Mouse (Mus musculus): ENCODE results near the gene Gm28710. TPM values are rescaled to one million over a fixed set of nuclear protein-coding genes. Genes with fewer than 3 reads are reported as not detected.
A peak's percentile ranks its signal among the peaks of the same experiment; 100 is the strongest.

Gm28710 gene
- total and polyA plus RNA-seq, 2 experiments from 2014 or later = not detected

GRCm38 (mm10) chr5:16869309-16869915, 77.8 kb downstream of the Gm28710 start:
- Histone ChIP-seq H3K4me2 (ENCODE audit: low read depth, low read length) (no peak overlapping the region), H3K27ac (no peak overlapping the region), H3K9me3 (ENCODE audit: low read length) (no peaks in the 10 kb centered on the region), H3K4me3 (ENCODE audit: low read length) (no peak overlapping the region), H3K36me3 (ENCODE audit: insufficient read depth, low read length) (no peaks in the 10 kb centered on the region), H3K9ac (replicated peaks; ENCODE audit: low read length) (no peak overlapping the region), H3K27me3 (ENCODE audit: insufficient read depth, low read length) (no peaks in the 10 kb centered on the region), H3K4me1 (ENCODE audit: insufficient read depth, low read length) (no peaks in the 10 kb centered on the region)
- ATAC-seq (peak; percentile 78), DNase-seq (ENCODE audit: low spot score) (peak; percentile 80)
- TF ChIP-seq CTCF (IDR thresholded peaks at IDR 0.05; ENCODE audit: low read depth) = peak; percentile 81
- WGBS = 65% methylated on average over 2 of the region's 2 CpGs

GRCm38 (mm10) chr5:16894161-16894560, 102.6 kb downstream of the Gm28710 start:
- Histone ChIP-seq H3K9me3 (ENCODE audit: low read length) (no peaks in the 10 kb centered on the region), H3K4me2 (ENCODE audit: low read depth, low read length) (no peak overlapping the region), H3K36me3 (ENCODE audit: insufficient read depth, low read length) (no peaks in the 10 kb centered on the region), H3K27me3 (ENCODE audit: insufficient read depth, low read length) (no peaks in the 10 kb centered on the region), H3K27ac (no peak overlapping the region), H3K4me1 (ENCODE audit: insufficient read depth, low read length) (no peaks in the 10 kb centered on the region), H3K4me3 (ENCODE audit: low read length) (no peak overlapping the region), H3K9ac (replicated peaks; ENCODE audit: low read length) (no peak overlapping the region)
- peak; percentile 19; the same call in 1 of the 2 replicates for TF ChIP-seq CTCF (IDR thresholded peaks at IDR 0.05; ENCODE audit: low read depth)
- DNase-seq (ENCODE audit: low spot score) (peak; percentile 48), ATAC-seq (no peak)
- whole genome bisulfite sequencing = 20% methylated on average over 1 of the region's 1 CpGs

- Histone ChIP-seq H3K4me2 (ENCODE audit: low read depth, low read length) (no peak overlapping the region), H3K27ac (no peak overlapping the region), H3K4me3 (ENCODE audit: low read length) (no peak overlapping the region), H3K9ac (replicated peaks; ENCODE audit: low read length) (no peak overlapping the region), H3K4me1 (ENCODE audit: insufficient read depth, low read length) (no peaks in the 10 kb centered on the region), H3K27me3 (ENCODE audit: insufficient read depth, low read length) (no peaks in the 10 kb centered on the region), H3K9me3 (ENCODE audit: low read length) (no peaks in the 10 kb centered on the region), H3K36me3 (ENCODE audit: insufficient read depth, low read length) (no peaks in the 10 kb centered on the region)
- WGBS = 96% methylated on average over 8 of the region's 8 CpGs
- ATAC-seq = no peak
- DNase-seq (ENCODE audit: low spot score) = no peak
- no peak for TF ChIP-seq CTCF (IDR thresholded peaks at IDR 0.05; ENCODE audit: low read depth)
Measured at GRCm38 (mm10) chr5:16919791-16920190, 128.2 kb downstream of the Gm28710 start.

GRCm38 (mm10) chr5:16922473-16922872, 130.9 kb downstream of the Gm28710 start:
- H3K4me2 ChIP-seq (ENCODE audit: low read depth, low read length) = no peak overlapping the region
- no peak overlapping the region for H3K27ac ChIP-seq
- TF ChIP-seq CTCF (IDR thresholded peaks at IDR 0.05; ENCODE audit: low read depth) = no peak
- WGBS = 76% methylated on average over 1 of the region's 1 CpGs
- no peaks in the 10 kb centered on the region for H3K9me3 ChIP-seq (ENCODE audit: low read length)
- H3K36me3 ChIP-seq (ENCODE audit: insufficient read depth, low read length) = no peaks in the 10 kb centered on the region
- no peak overlapping the region for H3K4me3 ChIP-seq (ENCODE audit: low read length)
- no peak for ATAC-seq
- no peak for DNase-seq (ENCODE audit: low spot score)
- H3K9ac ChIP-seq (replicated peaks; ENCODE audit: low read length) = no peak overlapping the region
- no peaks in the 10 kb centered on the region for H3K4me1 ChIP-seq (ENCODE audit: insufficient read depth, low read length)
- H3K27me3 ChIP-seq (ENCODE audit: insufficient read depth, low read length) = no peaks in the 10 kb centered on the region

Other genes with a start within 250 kb of the Gm28710 start
- 1.3 and 1.5 TPM in 2 replicates for gene Hgf, start 238.3 kb upstream of the Gm28710 start, total RNA-seq (2014; rRNA removed)
- 0.33 and 0.44 TPM in 2 replicates for gene Hgf, start 238.3 kb upstream of the Gm28710 start, polyA plus RNA-seq (2015; fragmentation: Nextera tagmentation; extraction: Ambion mirVana)

Measured in hindbrain, postnatal 0 days (tissue).